Mouse (Mus musculus) limb, embryonic 13.5 days (tissue): ENCODE data around the gene Ngdn. TPM values are rescaled to one million over a fixed set of nuclear protein-coding genes. Genes with fewer than 3 reads are reported as not detected.

Source experiments
- ATAC-seq: fragments of 200-750 bp; cut with Nextera tagmentation; 2 replicates; pipeline ENCODE4 v1.8.0; 2017; ENCODE audit warnings: low read depth, moderate number of reproducible peaks, moderate TSS enrichment; ENCODE audit not compliant: low FRiP score
- H3K27ac ChIP-seq: fragments of 300-500 bp; sonication (generic); 2 replicates; pipeline ENCODE4 v1.5.1; 2015; ENCODE audit warnings: inconsistent platforms, mild to moderate bottlenecking, moderate library complexity
- H3K27me3 ChIP-seq: fragments of 300-500 bp; sonication (generic); 2 replicates; pipeline ENCODE4 v1.6.1; 2015; ENCODE audit warnings: mild to moderate bottlenecking, inconsistent platforms
- H3K36me3 ChIP-seq: fragments of 300-500 bp; sonication (generic); 2 replicates; pipeline ENCODE4 v1.6.1; 2015; ENCODE audit warnings: inconsistent platforms, mild to moderate bottlenecking, moderate library complexity
- H3K4me1 ChIP-seq: fragments of 300-500 bp; sonication (generic); 2 replicates; pipeline ENCODE4 v1.6.1; 2015; ENCODE audit warnings: inconsistent platforms
- H3K4me2 ChIP-seq: fragments of 300-500 bp; sonication (generic); replicated peaks from 2 replicates; pipeline ENCODE4 v1.6.1; 2015; ENCODE audit warnings: inconsistent platforms, mild to moderate bottlenecking, moderate library complexity
- H3K4me3 ChIP-seq: fragments of 300-500 bp; sonication (generic); 2 replicates; pipeline ENCODE4 v1.5.1; 2015; ENCODE audit warnings: moderate library complexity, mild to moderate bottlenecking, inconsistent platforms
- H3K9ac ChIP-seq: fragments of 300-500 bp; sonication (generic); 2 replicates; pipeline ENCODE4 v1.6.1; 2015; ENCODE audit warnings: mild to moderate bottlenecking, inconsistent platforms
- H3K9me3 ChIP-seq: fragments of 300-500 bp; sonication (generic); 2 replicates; pipeline ENCODE4 v1.6.1; 2016; ENCODE audit warnings: inconsistent platforms
- WGBS: fragments of 180-500 bp; shearing (Covaris S2); methylation state at CpG from one replicate; pipeline ENCODE4 v1.1.7; 2015; 5-methylcytosine and 5-hydroxymethylcytosine counted together
- microRNA counts: library from miRNA; unstranded; fragments of <30 nt; microRNA quantifications from one replicate; lab custom pipeline; 2016
- microRNA-seq: library from miRNA; unstranded; fragments of <30 nt; microRNA quantifications from one replicate; pipeline ENCODE4, GENCODE M21; 2016
- polyA plus RNA-seq: library from polyadenylated mRNA; unstranded; fragments of >200 nt; fragmentation: Nextera tagmentation; extraction: Ambion mirVana; gene quantifications from 2 replicates; pipeline ENCODE4 v1.2.1, GENCODE M21; 2015

Ngdn gene
- polyA plus RNA-seq, 1 experiment from 2014 or later, result 88.1 TPM

DNA sequence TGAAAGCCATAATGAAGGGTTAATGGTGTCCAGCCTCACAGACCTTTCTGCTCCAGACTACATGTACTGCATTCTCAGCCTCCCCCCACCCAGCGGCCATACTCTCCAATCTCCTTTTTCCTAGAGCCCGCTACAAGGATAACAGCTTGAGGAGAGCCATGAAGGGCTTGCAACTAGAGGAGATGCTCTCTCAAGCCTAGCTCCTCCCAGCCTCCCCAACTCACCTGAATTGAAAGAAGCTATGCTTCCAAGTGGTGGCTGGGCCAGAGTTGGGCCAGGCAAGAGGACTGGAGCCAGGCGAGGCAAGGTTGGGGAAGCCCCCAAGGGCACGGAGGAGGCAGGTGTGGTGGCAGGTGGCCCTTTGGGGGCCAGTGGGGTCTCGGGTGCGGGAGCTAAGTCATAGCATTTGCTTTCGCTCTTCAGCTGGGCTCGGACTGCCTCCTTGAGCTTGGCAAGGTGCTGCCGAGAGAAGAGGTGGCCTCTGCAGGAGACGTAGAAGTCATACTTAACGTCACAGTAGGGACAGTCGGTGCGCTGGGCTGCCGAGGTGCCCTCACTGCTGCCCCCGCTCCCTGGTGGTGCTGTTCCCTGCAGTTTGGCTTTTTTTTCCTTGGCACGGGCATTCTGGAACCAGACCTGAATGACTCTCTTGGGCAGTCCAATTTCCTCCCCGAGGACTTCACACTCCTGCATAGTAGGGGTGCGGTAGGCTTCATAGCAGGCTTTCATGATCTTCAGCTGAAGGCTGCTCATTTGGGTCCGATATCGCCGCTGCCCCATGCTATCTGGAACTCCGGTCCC is 48.5 kb downstream of the Ngdn start:
- H3K9me3 ChIP-seq, result no peaks in the 10 kb centered on the region
- peaks cover 37% of the 10 kb centered on the region for H3K36me3 ChIP-seq
- ATAC-seq, result no peak
- no peaks in the 10 kb centered on the region for H3K27me3 ChIP-seq
- 83% methylated on average over 22 of the region's 22 CpGs for WGBS
- H3K27ac ChIP-seq, result no peak overlapping the region
- H3K4me1 ChIP-seq, result peaks cover 29% of the 10 kb centered on the region
- no peak overlapping the region for H3K9ac ChIP-seq
- H3K4me2 ChIP-seq, result no peak overlapping the region
- no peak overlapping the region for H3K4me3 ChIP-seq

GRCm38 (mm10) chr14:55064481-55065370 is 49.5 kb downstream of the Ngdn start:
- Histone ChIP-seq H3K9ac (no peak overlapping the region), H3K27ac (no peak overlapping the region), H3K4me3 (no peak overlapping the region), H3K27me3 (no peaks in the 10 kb centered on the region), H3K4me2 (no peak overlapping the region), H3K4me1 (peaks cover 29% of the 10 kb centered on the region), H3K36me3 (peaks cover 37% of the 10 kb centered on the region), H3K9me3 (no peaks in the 10 kb centered on the region)
- no peak for ATAC-seq
- 75% methylated on average over 35 of the region's 35 CpGs for WGBS

- ATAC-seq, result no peak
- H3K4me2 ChIP-seq, result no peak overlapping the region
- peaks cover 29% of the 10 kb centered on the region for H3K4me1 ChIP-seq
- H3K9ac ChIP-seq, result no peak overlapping the region
- no peaks in the 10 kb centered on the region for H3K27me3 ChIP-seq
- no peak overlapping the region for H3K27ac ChIP-seq
- peaks cover 42% of the 10 kb centered on the region for H3K36me3 ChIP-seq
- WGBS, result 81% methylated on average over 13 of the region's 13 CpGs
- no peaks in the 10 kb centered on the region for H3K9me3 ChIP-seq
- H3K4me3 ChIP-seq, result no peak overlapping the region
Measured at GRCm38 (mm10) chr14:55065391-55065790, 50.1 kb downstream of the Ngdn start.

- Histone ChIP-seq H3K4me3 (no peak overlapping the region), H3K27me3 (no peaks in the 10 kb centered on the region), H3K27ac (no peak overlapping the region), H3K36me3 (peaks cover 42% of the 10 kb centered on the region), H3K9ac (no peak overlapping the region), H3K4me2 (no peak overlapping the region), H3K9me3 (no peaks in the 10 kb centered on the region), H3K4me1 (peaks cover 25% of the 10 kb centered on the region)
- WGBS, result 88% methylated on average over 8 of the region's 8 CpGs
- ATAC-seq, result no peak
Measured at GRCm38 (mm10) chr14:55066042-55066441, 50.8 kb downstream of the Ngdn start.

- peaks cover 46% of the 10 kb centered on the region for H3K36me3 ChIP-seq
- H3K4me3 ChIP-seq, result peak overlapping the region; percentile 22
- 0 out of 2 replicates have a peak, but pooled peaks have one; percentile 45 for ATAC-seq
- 15% methylated on average over 19 of the region's 19 CpGs for WGBS
- H3K4me2 ChIP-seq, result peak overlapping the region; percentile 55
- no peak overlapping the region for H3K27ac ChIP-seq
- peaks cover 20% of the 10 kb centered on the region for H3K4me1 ChIP-seq
- peak overlapping the region; percentile 54 for H3K9ac ChIP-seq
- no peaks in the 10 kb centered on the region for H3K9me3 ChIP-seq
- H3K27me3 ChIP-seq, result peaks cover 4% of the 10 kb centered on the region; the same call in 1 of the 2 replicates
Measured at GRCm38 (mm10) chr14:55071756-55072155, 56.5 kb downstream of the Ngdn start.

MicroRNAs encoded within 50 kb of the gene (microRNA counts, 519-probe panel; counts per million panel counts)
- microRNA mmu-miR-208b (lab: Ali Mortazavi, UCI), result 1,687 counts per million, percentile 18 among the panel's probes with 10 or more counts

Small RNAs within 50 kb of the gene (microRNA-seq; reads per million reads assigned to microRNA genes)
- gene Mir208b, result 106 reads per million, percentile 53 among the genes with 10 or more reads in this experiment

Other genes starting within 250 kb of the Ngdn start
- gene Slc7a8, start 233.5 kb upstream of the Ngdn start, polyA plus RNA-seq, result 1.7 and 2.3 TPM in 2 replicates
- gene Rnf212b, start 201.3 kb upstream of the Ngdn start, polyA plus RNA-seq, result not detected in 2 replicates
- 8.9 and 12.7 TPM in 2 replicates for gene Homez, start 144.5 kb upstream of the Ngdn start, polyA plus RNA-seq
- gene Ppp1r3e, start 137.9 kb upstream of the Ngdn start, polyA plus RNA-seq, result 0.60 and 1.6 TPM in 2 replicates
- 4.0 and 4.4 TPM in 2 replicates for gene Bcl2l2, start 132.1 kb upstream of the Ngdn start, polyA plus RNA-seq
- 0.13 and 0.42 TPM in 2 replicates for gene Gm20521, start 132.0 kb upstream of the Ngdn start, polyA plus RNA-seq
- 139 TPM in 2 replicates for gene Pabpn1, start 123.0 kb upstream of the Ngdn start, polyA plus RNA-seq
- 79.1 and 86.2 TPM in 2 replicates for gene Slc22a17, start 102.3 kb upstream of the Ngdn start, polyA plus RNA-seq
- gene Efs, start 89.3 kb upstream of the Ngdn start, polyA plus RNA-seq, result 46.7 and 50.4 TPM in 2 replicates
- gene Il25, start 82.8 kb upstream of the Ngdn start, polyA plus RNA-seq, result 0.24 and 0.27 TPM in 2 replicates
- gene Cmtm5, start 79.2 kb upstream of the Ngdn start, polyA plus RNA-seq, result 16.1 and 17.6 TPM in 2 replicates
- gene Myh6, start 48.5 kb upstream of the Ngdn start, polyA plus RNA-seq, result 1.9 and 2.2 TPM in 2 replicates
- not detected in 2 replicates for gene Gm17428, start 38.5 kb upstream of the Ngdn start, polyA plus RNA-seq
- 23.8 and 24.9 TPM in 2 replicates for gene Myh7, start 20.8 kb upstream of the Ngdn start, polyA plus RNA-seq
- 5.6 and 6.2 TPM in 2 replicates for gene Zfhx2, start 76.9 kb downstream of the Ngdn start, polyA plus RNA-seq
- 22.9 and 24.5 TPM in 2 replicates for gene Thtpa, start 79.3 kb downstream of the Ngdn start, polyA plus RNA-seq
- 13.1 and 13.7 TPM in 2 replicates for gene Ap1g2, start 91.1 kb downstream of the Ngdn start, polyA plus RNA-seq
- 1.9 and 2.2 TPM in 2 replicates for gene Jph4, start 101.5 kb downstream of the Ngdn start, polyA plus RNA-seq
- gene Dhrs2, start 206.6 kb downstream of the Ngdn start, polyA plus RNA-seq, result 0.67 and 1.3 TPM in 2 replicates